Mouse (Mus musculus) heart, postnatal 0 days (tissue): ENCODE measurements at regions not wholly inside any gene's neighbourhood (a gene's known extent, or its start where the extent isn't known, plus 50 kb on each side); places are given as distances from the start of the nearest gene placed in this dataset.

ENCODE experiments used
- ATAC-seq: fragments of 200-750 bp; cut with Nextera tagmentation; 2 replicates; pipeline ENCODE4 v1.8.0; 2017; ENCODE audit warnings: low read depth, moderate number of reproducible peaks, moderate library complexity; ENCODE audit not compliant: insufficient read depth
- DNase-seq: peaks from one replicate; pipeline ENCODE4 v3.0.0-alpha.2; 2016; ENCODE audit warnings: low spot score
- H3K27ac ChIP-seq: fragments of 300-500 bp; sonication (generic); 2 replicates; pipeline ENCODE4 v1.5.1; 2014; ENCODE audit warnings: low read depth, mild to moderate bottlenecking
- H3K27me3 ChIP-seq: fragments of 300-500 bp; sonication (generic); 2 replicates; pipeline ENCODE4 v1.6.1; 2014; ENCODE audit warnings: low read length, mixed read lengths; ENCODE audit not compliant: control insufficient read depth, insufficient read depth
- H3K36me3 ChIP-seq: fragments of 300-500 bp; sonication (generic); replicated peaks from 2 replicates; pipeline ENCODE4 v1.6.1; 2014; ENCODE audit warnings: low read length, mixed read lengths; ENCODE audit not compliant: control insufficient read depth, insufficient read depth
- H3K4me1 ChIP-seq: fragments of 300-500 bp; sonication (generic); 2 replicates; pipeline ENCODE4 v1.6.1; 2014; ENCODE audit warnings: antibody characterized with exemption; ENCODE audit not compliant: control insufficient read depth, insufficient read depth
- H3K4me2 ChIP-seq: fragments of 300-500 bp; sonication (generic); 2 replicates; pipeline ENCODE4 v1.6.1; 2014; ENCODE audit warnings: low read depth, mild to moderate bottlenecking, low read length, moderate library complexity
- H3K4me3 ChIP-seq: fragments of 300-500 bp; sonication (generic); 2 replicates; pipeline ENCODE4 v1.5.1; 2014; ENCODE audit warnings: low read depth, low read length
- H3K9ac ChIP-seq: fragments of 300-500 bp; sonication (generic); replicated peaks from 2 replicates; pipeline ENCODE4 v1.6.1; 2014; ENCODE audit warnings: low read depth, low read length, mixed read lengths
- H3K9me3 ChIP-seq: fragments of 300-500 bp; sonication (generic); replicated peaks from 2 replicates; pipeline ENCODE4 v1.6.1; 2016; ENCODE audit warnings: low read length; ENCODE audit not compliant: control insufficient read depth
- CTCF ChIP-seq: IDR thresholded peaks from 2 replicates; pipeline ENCODE4 v1.5.1; 2016; ENCODE audit warnings: antibody characterized with exemption, control low read depth, low read depth
- EP300 ChIP-seq: IDR thresholded peaks from 2 replicates; pipeline ENCODE4 v1.6.1; 2016; ENCODE audit warnings: antibody characterized with exemption, low read depth
- WGBS: fragments of 180-500 bp; shearing (Covaris S2); extraction: QIAGEN DNeasy Blood & Tissue Kit; methylation state at CpG from one replicate; pipeline ENCODE4 v1.1.7; 2014; 5-methylcytosine and 5-hydroxymethylcytosine counted together

DNA sequence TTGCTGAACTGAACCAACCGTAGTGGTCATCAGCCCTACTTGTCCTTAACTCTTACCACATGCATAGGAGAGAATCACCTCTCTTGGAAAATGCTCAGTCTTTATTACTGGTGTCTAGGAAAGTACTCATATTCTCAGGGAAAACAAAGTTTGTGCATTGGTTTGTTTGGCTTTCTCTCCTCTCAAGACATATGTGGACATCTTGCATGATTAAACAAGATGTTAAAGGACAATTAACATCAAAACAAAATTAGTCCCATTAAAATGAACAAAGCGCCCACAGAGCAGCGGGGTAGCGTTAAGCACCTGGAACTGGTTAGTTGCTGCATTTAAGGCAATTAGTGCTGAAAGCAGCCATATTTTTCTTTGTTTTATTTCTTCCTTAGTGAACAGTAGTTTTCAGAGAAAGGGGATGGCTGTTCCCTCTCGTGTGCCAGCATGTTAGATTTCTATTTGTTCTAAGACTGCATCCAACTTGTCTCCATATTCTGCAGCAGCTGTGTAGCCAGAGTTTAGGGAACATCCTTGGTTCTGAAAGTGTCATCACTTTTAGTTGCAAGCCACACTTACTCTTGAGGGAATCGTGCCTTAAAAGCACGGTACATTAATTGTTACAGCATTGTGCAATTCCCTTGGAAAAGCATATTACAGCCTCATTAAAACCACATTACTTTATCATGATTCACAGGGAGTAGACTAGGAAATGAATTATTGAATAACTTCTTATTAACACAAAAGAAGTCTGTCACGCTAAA, 137.7 kb downstream of the Ube2u start:
- no peak for DNase-seq
- H3K9me3 ChIP-seq: no peaks in the 10 kb centered on the region
- no peak overlapping the region for H3K9ac ChIP-seq
- no peak overlapping the region for H3K4me3 ChIP-seq
- no peak for TF ChIP-seq CTCF
- no peak for TF ChIP-seq EP300
- H3K4me1 ChIP-seq: no peaks in the 10 kb centered on the region
- no peaks in the 10 kb centered on the region for H3K27me3 ChIP-seq
- no peak overlapping the region for H3K27ac ChIP-seq
- 78% methylated on average over 8 of the region's 8 CpGs for WGBS
- H3K4me2 ChIP-seq: no peak overlapping the region
- H3K36me3 ChIP-seq: no peaks in the 10 kb centered on the region
- ATAC-seq: no peak

DNA sequence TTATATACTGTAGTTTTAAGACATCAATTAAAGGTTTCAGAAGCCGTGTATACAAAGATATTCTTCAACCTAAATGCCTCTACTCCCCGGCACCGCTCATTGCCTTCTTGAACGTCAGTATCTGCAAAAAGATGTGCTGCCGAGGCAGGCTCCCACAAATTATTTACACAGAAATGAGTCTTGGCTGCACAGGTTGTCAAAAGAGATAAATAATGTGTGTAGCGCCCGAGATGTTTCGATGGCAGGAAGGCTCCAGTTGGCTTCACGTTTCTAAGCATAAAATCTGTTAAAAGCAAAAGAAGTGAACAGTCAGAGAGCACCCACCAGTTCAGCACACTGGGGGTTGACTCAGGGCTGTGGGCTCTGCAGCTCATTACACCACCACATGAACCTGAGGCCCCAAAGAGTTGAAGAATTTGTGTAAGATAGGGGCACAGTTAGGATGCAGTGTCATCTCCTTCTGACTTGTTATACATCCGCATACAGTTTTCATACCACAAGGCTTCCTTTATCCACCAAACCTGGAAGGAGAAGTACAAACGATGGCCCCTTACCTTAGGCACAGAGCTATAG, 138.4 kb downstream of the Ube2u start:
- Histone ChIP-seq H3K36me3 (no peaks in the 10 kb centered on the region), H3K9me3 (no peaks in the 10 kb centered on the region), H3K4me1 (no peaks in the 10 kb centered on the region), H3K4me3 (no peak overlapping the region), H3K9ac (no peak overlapping the region), H3K27ac (no peak overlapping the region), H3K27me3 (no peaks in the 10 kb centered on the region), H3K4me2 (no peak overlapping the region)
- ATAC-seq: no peak
- 83% methylated on average over 11 of the region's 11 CpGs for WGBS
- no peak for DNase-seq
- TF ChIP-seq CTCF: no peak
- TF ChIP-seq EP300: no peak

DNA sequence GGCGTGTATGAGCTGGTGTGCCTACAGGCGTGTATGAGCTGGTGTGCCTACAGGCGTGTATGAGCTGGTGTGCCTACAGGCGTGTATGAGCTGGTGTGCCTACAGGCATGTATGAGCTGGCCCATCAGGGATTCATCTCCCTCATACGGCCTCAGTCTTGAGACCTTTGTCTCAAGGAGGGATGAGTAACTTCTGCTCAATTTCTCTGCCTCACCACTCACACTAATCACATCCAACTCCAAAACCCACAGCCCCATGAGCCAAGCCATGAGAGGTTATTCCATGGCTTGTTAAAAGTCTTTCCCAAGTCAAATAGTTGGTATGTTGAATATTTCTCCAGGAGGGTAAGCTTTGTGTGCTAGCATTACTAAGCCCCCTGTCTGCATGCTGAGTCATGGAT, 146.0 kb downstream of the Ube2u start:
- H3K27me3 ChIP-seq: no peaks in the 10 kb centered on the region
- H3K4me3 ChIP-seq: no peak overlapping the region
- TF ChIP-seq EP300: no peak
- TF ChIP-seq CTCF: no peak
- no peak overlapping the region for H3K27ac ChIP-seq
- H3K4me1 ChIP-seq: no peaks in the 10 kb centered on the region
- no peak for DNase-seq
- no peak for ATAC-seq
- H3K36me3 ChIP-seq: no peaks in the 10 kb centered on the region
- WGBS: 80% methylated on average over 3 of the region's 5 CpGs
- no peak overlapping the region for H3K9ac ChIP-seq
- H3K4me2 ChIP-seq: no peak overlapping the region
- H3K9me3 ChIP-seq: no peaks in the 10 kb centered on the region

DNA sequence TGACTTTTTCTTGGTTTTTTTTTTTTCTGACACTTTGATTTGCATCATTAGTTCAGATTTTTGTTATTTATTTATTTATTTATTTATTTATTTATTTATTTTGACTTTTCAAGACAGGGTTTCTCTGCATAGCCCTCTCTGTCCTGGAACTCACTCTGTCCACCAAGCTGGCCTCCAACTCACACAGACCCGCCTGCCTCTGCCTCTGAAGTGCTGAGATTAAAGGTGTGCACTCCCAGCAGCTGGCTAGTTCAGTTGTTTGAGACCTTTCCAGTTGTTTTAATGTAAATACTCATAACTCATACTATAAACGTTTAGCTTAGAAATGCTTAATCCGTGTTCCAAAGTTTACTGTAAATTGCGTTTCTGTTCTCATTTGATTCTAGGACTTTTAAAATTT, 147.9 kb downstream of the Ube2u start:
- Histone ChIP-seq H3K27me3 (no peaks in the 10 kb centered on the region), H3K4me2 (no peak overlapping the region), H3K4me3 (no peak overlapping the region), H3K9ac (no peak overlapping the region), H3K9me3 (no peaks in the 10 kb centered on the region), H3K27ac (no peak overlapping the region), H3K4me1 (no peaks in the 10 kb centered on the region), H3K36me3 (no peaks in the 10 kb centered on the region)
- DNase-seq (no peak), ATAC-seq (no peak)
- 76% methylated on average over 4 of the region's 4 CpGs for WGBS
- TF ChIP-seq CTCF (no peak), EP300 (no peak)

DNA sequence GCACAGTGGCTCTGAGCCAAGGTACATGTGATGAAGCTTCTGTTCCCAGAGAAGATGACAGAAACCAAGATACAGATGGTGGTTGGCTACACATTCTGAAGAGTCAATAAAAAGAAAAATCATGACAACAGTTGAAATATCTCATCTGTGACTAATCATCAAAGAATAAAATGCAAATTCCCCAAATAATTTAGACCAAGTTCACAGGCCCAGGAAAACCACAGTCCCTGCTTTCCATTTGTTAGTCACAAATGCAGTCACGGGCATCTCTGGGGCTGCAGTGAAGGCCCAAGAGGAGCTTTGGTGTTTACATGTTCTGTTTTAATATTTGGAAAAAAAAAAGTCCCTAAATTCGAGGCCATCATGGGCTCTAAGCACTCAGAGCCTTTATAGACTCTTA, 142.1 kb upstream of the Cachd1 start:
- Histone ChIP-seq H3K4me3 (no peak overlapping the region), H3K27me3 (no peaks in the 10 kb centered on the region), H3K4me1 (no peaks in the 10 kb centered on the region), H3K4me2 (no peak overlapping the region), H3K9ac (no peak overlapping the region), H3K36me3 (no peaks in the 10 kb centered on the region), H3K9me3 (no peaks in the 10 kb centered on the region), H3K27ac (no peak overlapping the region)
- WGBS: 47% methylated on average over 2 of the region's 2 CpGs
- no peak for ATAC-seq
- DNase-seq: no peak
- TF ChIP-seq EP300: no peak

DNA sequence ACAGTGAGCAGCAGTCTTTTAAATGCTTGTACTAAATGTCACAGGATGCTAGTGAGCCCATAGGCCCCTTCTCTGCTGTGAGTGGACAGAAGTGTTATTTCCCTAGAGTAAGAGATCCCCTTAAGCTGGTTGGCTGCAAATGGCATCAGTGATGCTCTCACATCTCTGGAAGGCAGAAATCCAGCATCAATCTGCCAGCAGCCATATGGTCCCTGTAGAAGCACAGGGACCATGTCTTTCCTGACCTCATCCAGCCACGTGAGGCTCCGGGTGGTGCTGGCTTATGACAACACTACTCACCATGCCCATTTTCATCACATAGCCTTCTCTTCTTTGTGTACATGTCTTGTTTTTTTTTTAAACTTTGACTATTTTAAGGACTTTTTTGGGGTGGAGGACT, 138.9 kb upstream of the Cachd1 start:
- Histone ChIP-seq H3K9me3 (no peaks in the 10 kb centered on the region), H3K27ac (no peak overlapping the region), H3K27me3 (no peaks in the 10 kb centered on the region), H3K4me3 (no peak overlapping the region), H3K4me2 (no peak overlapping the region), H3K36me3 (no peaks in the 10 kb centered on the region), H3K4me1 (no peaks in the 10 kb centered on the region), H3K9ac (no peak overlapping the region)
- TF ChIP-seq CTCF (no peak), EP300 (no peak)
- 87% methylated on average over 2 of the region's 2 CpGs for WGBS
- DNase-seq (no peak), ATAC-seq (no peak)
